ENCODE assay signal across 9 mouse cellular contexts in the genomic region with DNA sequence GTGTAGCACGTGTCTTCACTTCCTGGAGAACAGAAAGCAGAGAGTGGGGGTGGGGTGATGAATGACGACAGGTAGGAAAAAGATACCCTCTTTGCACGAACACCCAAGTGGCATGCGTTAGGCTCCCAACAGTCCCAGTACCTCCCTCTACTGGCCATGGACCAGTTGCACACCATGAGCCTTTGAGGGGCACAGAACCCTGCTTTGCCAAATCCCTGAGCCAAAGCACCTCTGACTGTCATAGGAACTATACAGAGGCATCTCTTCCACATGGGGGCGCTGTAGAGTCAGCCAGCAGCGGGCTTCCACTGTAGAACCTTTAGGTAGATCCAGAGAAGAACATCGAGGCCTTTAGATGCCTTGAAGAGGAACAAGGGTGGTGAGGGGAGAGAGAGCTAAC.
DNase-seq lines count a peak whose midpoint lies in the region; ATAC-seq and TF ChIP-seq lines count a peak whose summit lies in the region.
"Had no signal": no experiment of that assay in that cellular context is flagged by ENCODE, and none has a peak within 500 bp of the region (broad histone marks: within the 10 kb centered on the region; RNA-seq: fewer than 3 reads in every experiment).

No protein-coding gene starts in this region.

- DNase-seq in hindbrain, embryonic 10.5 days (ENCODE audit: low spot score): peak; percentile 23
- DNase-seq in hindbrain, embryonic 14.5 days (ENCODE audit: low spot score): no peak
- DNase-seq in brain, adult 2 months (ENCODE audit: low read depth, low spot score): peak; percentile 80
- peak; percentile 12 to 17 for DNase-seq in gastrocnemius, adult 8-10 months (ENCODE audit: low spot score in 2 of 2)
- peak; percentile 24 for DNase-seq in liver, embryonic 13.5 days

- no peak overlapping the region for H3K9ac ChIP-seq in hindbrain, embryonic 14.5 days
- H3K9ac ChIP-seq in ES-Bruce4 (ENCODE audit: low read depth, poor library complexity, severe bottlenecking): no peak overlapping the region
- H3K9ac ChIP-seq in liver, embryonic 13.5 days: no peak overlapping the region
- no peak overlapping the region for H3K9ac ChIP-seq in forebrain, embryonic 13.5 days
- H3K9ac ChIP-seq: embryonic facial prominence, embryonic 15.5 days had no signal

- 34% methylated on average over 7 of the region's 7 CpGs for WGBS in hindbrain, embryonic 10.5 days
- 29% methylated on average over 7 of the region's 7 CpGs for WGBS in hindbrain, embryonic 14.5 days
- WGBS in liver, embryonic 13.5 days (ENCODE audit: insufficient replicate concordance): 27% methylated on average over 7 of the region's 7 CpGs
- WGBS in small intestine, adult 2 months: 32% methylated on average over 7 of the region's 7 CpGs
- WGBS in forebrain, embryonic 13.5 days: 31% methylated on average over 7 of the region's 7 CpGs

- TF ChIP-seq EP300 in ES-Bruce4 (IDR thresholded peaks at IDR 0.05; ENCODE audit: insufficient read depth, low read depth, low read length): no peak

- H3K36me3 ChIP-seq in hindbrain, embryonic 10.5 days: no peaks in the 10 kb centered on the region
- H3K36me3 ChIP-seq in hindbrain, embryonic 14.5 days (replicated peaks; ENCODE audit: control insufficient read depth, insufficient read depth): no peaks in the 10 kb centered on the region
- H3K36me3 ChIP-seq in ES-Bruce4 (ENCODE audit: control insufficient read depth, insufficient read depth, low read length, poor library complexity, severe bottlenecking): no peaks in the 10 kb centered on the region
- peaks cover 40% of the 10 kb centered on the region for H3K36me3 ChIP-seq in liver, embryonic 13.5 days
- H3K36me3 ChIP-seq in small intestine, adult 2 months (ENCODE audit: control insufficient read depth, insufficient read depth, low read length): no peaks in the 10 kb centered on the region
- H3K36me3 ChIP-seq in forebrain, embryonic 13.5 days (ENCODE audit: poor library complexity, severe bottlenecking): no peaks in the 10 kb centered on the region
- H3K36me3 ChIP-seq: embryonic facial prominence, embryonic 15.5 days had no signal

- TF ChIP-seq CTCF in ES-Bruce4 (IDR thresholded peaks at IDR 0.05; ENCODE audit: low read depth, low read length): peak; percentile 69
- peak; percentile 64; the same call in 1 of the 2 replicates for TF ChIP-seq CTCF in small intestine, adult 2 months (IDR thresholded peaks at IDR 0.05; ENCODE audit: extremely low read depth, insufficient read length, insufficient replicate concordance, low read depth, low read length)

- H3K4me3 ChIP-seq in hindbrain, embryonic 10.5 days: no peak overlapping the region
- H3K4me3 ChIP-seq in hindbrain, embryonic 14.5 days (replicated peaks; ENCODE audit: low read length): no peak overlapping the region
- H3K4me3 ChIP-seq in ES-Bruce4 (ENCODE audit: low read depth, low read length): no peak overlapping the region
- no peak overlapping the region for H3K4me3 ChIP-seq in liver, embryonic 13.5 days (replicated peaks)
- H3K4me3 ChIP-seq in small intestine, adult 2 months (ENCODE audit: low read depth, low read length): no peak overlapping the region
- no peak overlapping the region for H3K4me3 ChIP-seq in forebrain, embryonic 13.5 days
- H3K4me3 ChIP-seq: embryonic facial prominence, embryonic 15.5 days had no signal

- no peak for ATAC-seq in hindbrain, embryonic 14.5 days (ENCODE audit: low FRiP score)
- ATAC-seq in liver, embryonic 13.5 days (ENCODE audit: low read depth): peak; percentile 43
- no peak for ATAC-seq in forebrain, embryonic 13.5 days

- no peaks in the 10 kb centered on the region for H3K27me3 ChIP-seq in hindbrain, embryonic 10.5 days (ENCODE audit: insufficient read depth, poor library complexity, severe bottlenecking)
- H3K27me3 ChIP-seq in hindbrain, embryonic 14.5 days (ENCODE audit: control insufficient read depth, insufficient read depth, low read length): no peaks in the 10 kb centered on the region
- H3K27me3 ChIP-seq in ES-Bruce4 (ENCODE audit: control insufficient read depth, insufficient read depth, low read length, poor library complexity, severe bottlenecking): no peaks in the 10 kb centered on the region
- H3K27me3 ChIP-seq in liver, embryonic 13.5 days: no peaks in the 10 kb centered on the region
- H3K27me3 ChIP-seq in small intestine, adult 2 months (ENCODE audit: control insufficient read depth, insufficient read depth, low read length): no peaks in the 10 kb centered on the region
- H3K27me3 ChIP-seq in forebrain, embryonic 13.5 days: peaks cover 9% of the 10 kb centered on the region; the same call in 1 of the 2 replicates
- H3K27me3 ChIP-seq: embryonic facial prominence, embryonic 15.5 days had no signal

- no peaks in the 10 kb centered on the region for H3K9me3 ChIP-seq in hindbrain, embryonic 10.5 days
- no peaks in the 10 kb centered on the region for H3K9me3 ChIP-seq in hindbrain, embryonic 14.5 days (ENCODE audit: control insufficient read depth, low read length)
- no peaks in the 10 kb centered on the region for H3K9me3 ChIP-seq in ES-Bruce4 (replicated peaks; ENCODE audit: control insufficient read depth, insufficient read depth, low read length, poor library complexity, severe bottlenecking)
- no peaks in the 10 kb centered on the region for H3K9me3 ChIP-seq in liver, embryonic 13.5 days (replicated peaks)
- no peaks in the 10 kb centered on the region for H3K9me3 ChIP-seq in forebrain, embryonic 13.5 days (replicated peaks)
- H3K9me3 ChIP-seq: embryonic facial prominence, embryonic 15.5 days had no signal

- no peaks in the 10 kb centered on the region for H3K4me1 ChIP-seq in hindbrain, embryonic 10.5 days (replicated peaks)
- no peaks in the 10 kb centered on the region for H3K4me1 ChIP-seq in hindbrain, embryonic 14.5 days (replicated peaks; ENCODE audit: control insufficient read depth, insufficient read depth, low read length)
- H3K4me1 ChIP-seq in ES-Bruce4 (ENCODE audit: control insufficient read depth, insufficient read depth, low read length): no peaks in the 10 kb centered on the region
- no peaks in the 10 kb centered on the region for H3K4me1 ChIP-seq in liver, embryonic 13.5 days (replicated peaks)
- H3K4me1 ChIP-seq in small intestine, adult 2 months (ENCODE audit: control insufficient read depth, insufficient read depth, insufficient read length, low read length): peaks cover 3% of the 10 kb centered on the region; the same call in 1 of the 2 replicates
- H3K4me1 ChIP-seq in forebrain, embryonic 13.5 days: no peaks in the 10 kb centered on the region
- H3K4me1 ChIP-seq: embryonic facial prominence, embryonic 15.5 days had no signal

- H3K4me2 ChIP-seq in hindbrain, embryonic 14.5 days (replicated peaks): no peak overlapping the region
- no peak overlapping the region for H3K4me2 ChIP-seq in liver, embryonic 13.5 days
- no peak overlapping the region for H3K4me2 ChIP-seq in forebrain, embryonic 13.5 days
- H3K4me2 ChIP-seq: embryonic facial prominence, embryonic 15.5 days had no signal

- H3K27ac ChIP-seq in hindbrain, embryonic 10.5 days: no peak overlapping the region
- H3K27ac ChIP-seq in hindbrain, embryonic 14.5 days: no peak overlapping the region
- no peak overlapping the region for H3K27ac ChIP-seq in ES-Bruce4 (ENCODE audit: insufficient read depth, low read length)
- H3K27ac ChIP-seq in liver, embryonic 13.5 days: no peak overlapping the region
- no peak overlapping the region for H3K27ac ChIP-seq in small intestine, adult 2 months (ENCODE audit: insufficient read depth, low read depth, low read length)
- H3K27ac ChIP-seq in forebrain, embryonic 13.5 days: no peak overlapping the region
- H3K27ac ChIP-seq: embryonic facial prominence, embryonic 15.5 days had no signal

- TF ChIP-seq POLR2A in ES-Bruce4 (IDR thresholded peaks at IDR 0.05; ENCODE audit: insufficient read depth, low read length): no peak
- no peak for TF ChIP-seq POLR2A in small intestine, adult 2 months (IDR thresholded peaks at IDR 0.05; ENCODE audit: low read depth, low read length)
